Mouse (Mus musculus) hindbrain, postnatal 0 days (tissue): ENCODE results near the gene Scarb1. TPM values are rescaled to one million over a fixed set of nuclear protein-coding genes. Genes with fewer than 3 reads are reported as not detected.

Experiments
- ATAC-seq: fragments of 200-750 bp; cut with Nextera tagmentation; 2 replicates; pipeline ENCODE4 v1.8.0; 2017; ENCODE audit warnings: mild to moderate bottlenecking, moderate TSS enrichment, moderate library complexity
- DNase-seq: peaks from one replicate; pipeline ENCODE4 v3.0.0-alpha.2; 2015; ENCODE audit warnings: low spot score
- H3K27ac ChIP-seq: fragments of 300-500 bp; sonication (generic); 2 replicates; pipeline ENCODE4 v1.5.1; 2014; ENCODE audit warnings: mild to moderate bottlenecking
- H3K27me3 ChIP-seq: fragments of 300-500 bp; sonication (generic); 2 replicates; pipeline ENCODE4 v1.6.1; 2014; ENCODE audit warnings: low read length, mixed read lengths; ENCODE audit not compliant: insufficient read depth
- H3K36me3 ChIP-seq: fragments of 300-500 bp; sonication (generic); 2 replicates; pipeline ENCODE4 v1.6.1; 2014; ENCODE audit warnings: low read length, mixed read lengths; ENCODE audit not compliant: insufficient read depth
- H3K4me1 ChIP-seq: fragments of 300-500 bp; sonication (generic); 2 replicates; pipeline ENCODE4 v1.6.1; 2014; ENCODE audit warnings: antibody characterized with exemption, low read length, mixed read lengths; ENCODE audit not compliant: insufficient read depth
- H3K4me2 ChIP-seq: fragments of 300-500 bp; sonication (generic); 2 replicates; pipeline ENCODE4 v1.6.1; 2014; ENCODE audit warnings: low read depth, mild to moderate bottlenecking, low read length, moderate library complexity, mixed read lengths
- H3K4me3 ChIP-seq: fragments of 300-500 bp; sonication (generic); 2 replicates; pipeline ENCODE4 v1.5.1; 2014; ENCODE audit warnings: low read length
- H3K9ac ChIP-seq: fragments of 300-500 bp; sonication (generic); replicated peaks from 2 replicates; pipeline ENCODE4 v1.6.1; 2014; ENCODE audit warnings: mild to moderate bottlenecking, low read length, moderate library complexity, mixed read lengths
- H3K9me3 ChIP-seq: fragments of 300-500 bp; sonication (generic); 2 replicates; pipeline ENCODE4 v1.6.1; 2016; ENCODE audit warnings: low read length, mixed read lengths
- CTCF ChIP-seq: IDR thresholded peaks from 2 replicates; pipeline ENCODE4 v1.5.1; 2016; ENCODE audit warnings: antibody characterized with exemption, control low read depth, low read depth
- WGBS: fragments of 180-500 bp; shearing (Covaris S2); extraction: QIAGEN DNeasy Blood & Tissue Kit; methylation state at CpG from one replicate; pipeline ENCODE4 v1.1.7; 2014; 5-methylcytosine and 5-hydroxymethylcytosine counted together
- polyA plus RNA-seq: library from polyadenylated mRNA; unstranded; fragments of >200 nt; fragmentation: Nextera tagmentation; extraction: Ambion mirVana; gene quantifications from 2 replicates; pipeline ENCODE4 v1.2.1, GENCODE M21; 2015
- total RNA-seq: library from RNA; depleted of rRNA; stranded (reverse); fragments of >200 nt; gene quantifications from 2 replicates; pipeline ENCODE4 v1.2.3, GENCODE M21; 2014

Gene Scarb1
- total and polyA plus RNA-seq, 2 experiments from 2014 or later: 56.1 to 70.3 TPM

GRCm38 (mm10) chr5:125283748-125284640, 56.9 kb downstream of the Scarb1 start:
- peak overlapping the region; percentile 60 for H3K4me2 ChIP-seq
- WGBS: 17% methylated on average over 35 of the region's 35 CpGs
- H3K36me3 ChIP-seq: peaks cover 6% of the 10 kb centered on the region
- H3K4me3 ChIP-seq: peak overlapping the region; percentile 31
- H3K9ac ChIP-seq: peak overlapping the region; percentile 37; the same call in 1 of the 2 replicates
- peak; percentile 83 for DNase-seq
- H3K4me1 ChIP-seq: peaks cover 4% of the 10 kb centered on the region; the same call in 1 of the 2 replicates
- no peaks in the 10 kb centered on the region for H3K9me3 ChIP-seq
- TF ChIP-seq CTCF: no peak
- H3K27me3 ChIP-seq: no peaks in the 10 kb centered on the region
- no peak overlapping the region for H3K27ac ChIP-seq
- ATAC-seq: peak; percentile 80

DNA sequence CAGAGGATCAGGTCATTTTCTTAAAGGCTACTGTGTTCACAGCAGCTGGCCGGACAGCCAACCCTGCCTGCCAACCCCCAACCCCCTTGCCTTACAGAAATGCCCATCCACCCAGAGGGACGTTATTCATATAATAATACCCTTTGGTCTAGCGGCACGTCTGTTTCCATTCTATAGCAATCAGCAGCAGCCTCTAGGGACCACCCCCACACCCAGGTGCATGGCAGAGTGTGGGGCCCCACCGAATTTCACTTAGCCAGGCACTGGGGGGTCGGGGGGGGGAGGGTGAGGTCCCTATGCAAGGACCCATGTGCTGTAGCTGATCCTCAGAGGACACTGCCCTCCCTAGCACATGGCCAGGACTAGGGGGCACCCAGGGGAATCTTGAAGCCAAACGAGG, 61.7 kb downstream of the Scarb1 start:
- Histone ChIP-seq H3K4me2 (no peak overlapping the region), H3K4me1 (peaks cover 4% of the 10 kb centered on the region; the same call in 1 of the 2 replicates), H3K9ac (no peak overlapping the region), H3K36me3 (peaks cover 4% of the 10 kb centered on the region; the same call in 1 of the 2 replicates), H3K27ac (no peak overlapping the region), H3K27me3 (no peaks in the 10 kb centered on the region), H3K4me3 (no peak overlapping the region), H3K9me3 (no peaks in the 10 kb centered on the region)
- no peak for TF ChIP-seq CTCF
- 38% methylated on average over 7 of the region's 7 CpGs for WGBS
- ATAC-seq (no peak), DNase-seq (no peak)

- no peak overlapping the region for H3K27ac ChIP-seq
- peaks cover 5% of the 10 kb centered on the region; the same call in 1 of the 2 replicates for H3K4me1 ChIP-seq
- H3K4me3 ChIP-seq: no peak overlapping the region
- no peaks in the 10 kb centered on the region for H3K9me3 ChIP-seq
- no peak for DNase-seq
- TF ChIP-seq CTCF: peak; percentile 77
- no peak overlapping the region for H3K4me2 ChIP-seq
- ATAC-seq: no peak
- H3K9ac ChIP-seq: no peak overlapping the region
- WGBS: 29% methylated on average over 6 of the region's 6 CpGs
- H3K27me3 ChIP-seq: no peaks in the 10 kb centered on the region
- peaks cover 4% of the 10 kb centered on the region; the same call in 1 of the 2 replicates for H3K36me3 ChIP-seq
Measured at GRCm38 (mm10) chr5:125278314-125278713, 62.6 kb downstream of the Scarb1 start.

DNA sequence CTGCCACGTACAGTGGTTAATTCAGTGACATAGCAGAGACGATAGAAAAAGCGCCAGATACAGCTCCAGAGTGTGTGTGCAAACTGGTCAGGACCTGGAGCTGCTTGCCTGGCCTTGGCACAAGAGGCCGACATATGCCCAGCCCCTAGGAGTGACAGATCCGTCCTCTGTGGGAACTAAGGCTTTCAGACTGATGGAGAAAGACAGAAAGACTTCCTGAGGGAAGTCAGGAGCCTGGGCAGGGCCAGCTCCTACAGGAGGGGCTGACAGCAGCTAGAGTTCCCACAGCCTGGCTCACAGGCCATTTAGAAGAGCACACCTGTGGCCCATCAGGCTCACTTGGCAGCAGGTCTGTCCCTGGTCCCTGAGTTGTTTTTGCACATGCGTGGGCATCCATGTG, 63.6 kb downstream of the Scarb1 start:
- WGBS: 68% methylated on average over 6 of the region's 6 CpGs
- Histone ChIP-seq H3K27ac (no peak overlapping the region), H3K36me3 (peaks cover 4% of the 10 kb centered on the region; the same call in 1 of the 2 replicates), H3K27me3 (no peaks in the 10 kb centered on the region), H3K9ac (no peak overlapping the region), H3K4me2 (no peak overlapping the region), H3K9me3 (no peaks in the 10 kb centered on the region), H3K4me3 (no peak overlapping the region), H3K4me1 (peaks cover 5% of the 10 kb centered on the region; the same call in 1 of the 2 replicates)
- DNase-seq (no peak), ATAC-seq (no peak)
- TF ChIP-seq CTCF: no peak

GRCm38 (mm10) chr5:125276765-125277164, 64.1 kb downstream of the Scarb1 start:
- no peaks in the 10 kb centered on the region for H3K27me3 ChIP-seq
- TF ChIP-seq CTCF: no peak
- H3K4me2 ChIP-seq: no peak overlapping the region
- H3K9me3 ChIP-seq: no peaks in the 10 kb centered on the region
- ATAC-seq (no peak), DNase-seq (no peak)
- peaks cover 4% of the 10 kb centered on the region; the same call in 1 of the 2 replicates for H3K36me3 ChIP-seq
- H3K9ac ChIP-seq: no peak overlapping the region
- no peak overlapping the region for H3K4me3 ChIP-seq
- WGBS: 58% methylated on average over 4 of the region's 4 CpGs
- H3K4me1 ChIP-seq: peaks cover 5% of the 10 kb centered on the region; the same call in 1 of the 2 replicates
- H3K27ac ChIP-seq: no peak overlapping the region

- peaks cover 4% of the 10 kb centered on the region; the same call in 1 of the 2 replicates for H3K36me3 ChIP-seq
- no peaks in the 10 kb centered on the region for H3K9me3 ChIP-seq
- no peak for TF ChIP-seq CTCF
- no peak for ATAC-seq
- H3K4me3 ChIP-seq: no peak overlapping the region
- H3K9ac ChIP-seq: no peak overlapping the region
- no peak for DNase-seq
- peaks cover 5% of the 10 kb centered on the region; the same call in 1 of the 2 replicates for H3K4me1 ChIP-seq
- no peaks in the 10 kb centered on the region for H3K27me3 ChIP-seq
- WGBS: 81% methylated on average over 8 of the region's 8 CpGs
- H3K27ac ChIP-seq: no peak overlapping the region
- H3K4me2 ChIP-seq: no peak overlapping the region
Measured at GRCm38 (mm10) chr5:125275315-125275714, 65.6 kb downstream of the Scarb1 start.

DNA sequence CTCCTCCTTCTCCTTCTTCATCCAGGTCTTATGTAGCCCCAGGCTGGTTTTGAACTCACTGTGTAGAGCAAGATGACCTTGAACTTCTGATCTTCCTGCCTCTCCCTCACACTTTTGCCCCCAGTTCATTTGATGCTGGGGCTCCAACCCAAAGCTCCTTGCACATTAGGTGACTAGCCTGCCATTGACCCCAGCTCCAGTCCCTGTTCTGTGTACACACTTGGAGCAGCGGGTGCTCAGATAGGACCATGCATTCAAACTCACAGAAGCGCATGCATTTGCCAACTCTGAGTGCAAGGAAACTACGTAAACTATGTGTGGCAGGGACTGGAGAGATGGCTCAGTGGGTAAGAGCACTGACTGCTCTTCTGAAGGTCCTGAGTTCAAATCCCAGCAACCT, 66.1 kb downstream of the Scarb1 start:
- DNase-seq: no peak
- H3K9me3 ChIP-seq: no peaks in the 10 kb centered on the region
- no peak overlapping the region for H3K9ac ChIP-seq
- TF ChIP-seq CTCF: no peak
- H3K27me3 ChIP-seq: no peaks in the 10 kb centered on the region
- no peak overlapping the region for H3K27ac ChIP-seq
- H3K4me2 ChIP-seq: no peak overlapping the region
- peaks cover 4% of the 10 kb centered on the region; the same call in 1 of the 2 replicates for H3K36me3 ChIP-seq
- no peak for ATAC-seq
- 90% methylated on average over 3 of the region's 3 CpGs for WGBS
- no peak overlapping the region for H3K4me3 ChIP-seq
- H3K4me1 ChIP-seq: peaks cover 5% of the 10 kb centered on the region; the same call in 1 of the 2 replicates
